In the genomic region with DNA sequence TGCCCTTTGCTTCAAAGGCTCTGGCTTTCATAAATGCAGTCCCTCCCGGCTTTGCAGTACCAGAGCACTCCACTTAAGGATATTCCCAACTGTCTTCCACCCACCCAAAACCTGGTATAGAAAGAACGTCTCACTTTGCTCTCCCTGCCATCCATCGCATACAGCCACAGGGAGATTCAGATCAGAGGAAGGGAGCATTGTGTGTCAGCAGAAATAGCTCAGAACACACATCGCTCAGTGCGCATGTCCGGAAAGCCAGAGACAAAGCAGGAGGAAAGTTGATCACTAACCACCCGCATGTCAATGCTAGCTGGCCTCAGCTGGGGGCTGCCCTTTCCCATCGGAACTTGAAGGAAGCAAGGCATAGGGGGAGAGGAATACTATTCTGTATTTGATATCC, we compare ENCODE assay signal across 16 mouse cellular contexts. TPM values are rescaled to one million over a fixed set of nuclear protein-coding genes. Genes with fewer than 3 reads are reported as not detected.
DNase-seq lines count a peak whose midpoint lies in the region; ATAC-seq and TF ChIP-seq lines count a peak whose summit lies in the region.
"Had no signal": no experiment of that assay in that cellular context is flagged by ENCODE, and none has a peak within 500 bp of the region (broad histone marks: within the 10 kb centered on the region; RNA-seq: fewer than 3 reads in every experiment).

No protein-coding gene starts in this region.

- no peak for ATAC-seq in forebrain, postnatal 0 days
- ATAC-seq in forebrain, embryonic 12.5 days (ENCODE audit: low FRiP score): no peak
- ATAC-seq in midbrain, embryonic 16.5 days: 0 out of 2 replicates have a peak, but pooled peaks have one; percentile 28
- ATAC-seq in midbrain, postnatal 0 days (ENCODE audit: low FRiP score): no peak
- ATAC-seq in erythroblast, adult 5-6 weeks (replicated peaks; ENCODE audit: low FRiP score, poor library complexity, severe bottlenecking): 0 out of 2 replicates have a peak, but pooled peaks have one; percentile 32
- ATAC-seq in megakaryocyte progenitor cell, adult 5-6 weeks (replicated peaks; ENCODE audit: poor library complexity): peak; percentile 18
- ATAC-seq: Patski had no signal

- no peak overlapping the region for H3K9ac ChIP-seq in forebrain, postnatal 0 days
- H3K9ac ChIP-seq in forebrain, embryonic 12.5 days: no peak overlapping the region
- peak overlapping the region; percentile 38; the same call in 1 of the 2 replicates for H3K9ac ChIP-seq in midbrain, embryonic 16.5 days (ENCODE audit: low read depth, low read length)
- H3K9ac ChIP-seq in midbrain, postnatal 0 days (replicated peaks; ENCODE audit: low read length, poor library complexity, severe bottlenecking): no peak overlapping the region
- H3K9ac ChIP-seq: hindbrain, embryonic 13.5 days; limb, embryonic 12.5 days; neural tube, embryonic 15.5 days had no signal

- no peaks in the 10 kb centered on the region for H3K4me1 ChIP-seq in forebrain, postnatal 0 days (ENCODE audit: insufficient read depth)
- H3K4me1 ChIP-seq in forebrain, embryonic 12.5 days: 0 out of 2 replicates have a peak, but pooled peaks cover under 1% of the 10 kb centered on the region
- H3K4me1 ChIP-seq in midbrain, embryonic 16.5 days (ENCODE audit: control insufficient read depth, insufficient read depth, low read length): no peaks in the 10 kb centered on the region
- no peaks in the 10 kb centered on the region for H3K4me1 ChIP-seq in midbrain, postnatal 0 days (ENCODE audit: insufficient read depth, low read length)
- H3K4me1 ChIP-seq: hindbrain, embryonic 13.5 days; limb, embryonic 12.5 days; neural tube, embryonic 15.5 days had no signal

- DNase-seq in forebrain, postnatal 0 days: no peak
- no peak for DNase-seq in midbrain, postnatal 0 days (ENCODE audit: low spot score)
- no peak for DNase-seq in lung, adult 18-20 months
- DNase-seq in T-cell, adult 2 months (ENCODE audit: low spot score): no peak
- DNase-seq: cerebellum, postnatal 14 days; thymus, postnatal 25 days had no signal

- 69% methylated on average over 8 of the region's 8 CpGs for WGBS in forebrain, postnatal 0 days
- WGBS in forebrain, embryonic 12.5 days: 74% methylated on average over 8 of the region's 8 CpGs
- 63% methylated on average over 8 of the region's 8 CpGs for WGBS in midbrain, embryonic 16.5 days
- 54% methylated on average over 8 of the region's 8 CpGs for WGBS in midbrain, postnatal 0 days

- H3K9me3 ChIP-seq in forebrain, postnatal 0 days (ENCODE audit: low read length): no peaks in the 10 kb centered on the region
- no peaks in the 10 kb centered on the region for H3K9me3 ChIP-seq in forebrain, embryonic 12.5 days
- no peaks in the 10 kb centered on the region for H3K9me3 ChIP-seq in midbrain, embryonic 16.5 days (replicated peaks; ENCODE audit: control insufficient read depth, low read length, poor library complexity, severe bottlenecking)
- no peaks in the 10 kb centered on the region for H3K9me3 ChIP-seq in midbrain, postnatal 0 days (ENCODE audit: low read length)
- H3K9me3 ChIP-seq: hindbrain, embryonic 13.5 days; limb, embryonic 12.5 days; midbrain, embryonic 10.5 days; neural tube, embryonic 15.5 days had no signal

- no peaks in the 10 kb centered on the region for H3K27me3 ChIP-seq in forebrain, postnatal 0 days (ENCODE audit: insufficient read depth, low read length)
- H3K27me3 ChIP-seq in forebrain, embryonic 12.5 days: no peaks in the 10 kb centered on the region
- H3K27me3 ChIP-seq in midbrain, embryonic 16.5 days (ENCODE audit: control insufficient read depth, insufficient read depth, low read depth, low read length): no peaks in the 10 kb centered on the region
- no peaks in the 10 kb centered on the region for H3K27me3 ChIP-seq in midbrain, postnatal 0 days (ENCODE audit: insufficient read depth, low read length)
- H3K27me3 ChIP-seq: hindbrain, embryonic 13.5 days; limb, embryonic 12.5 days; neural tube, embryonic 15.5 days; Patski had no signal

- H3K36me3 ChIP-seq in forebrain, postnatal 0 days (ENCODE audit: insufficient read depth): no peaks in the 10 kb centered on the region
- peaks cover 69% of the 10 kb centered on the region for H3K36me3 ChIP-seq in forebrain, embryonic 12.5 days (replicated peaks)
- H3K36me3 ChIP-seq in midbrain, embryonic 16.5 days (ENCODE audit: control insufficient read depth, insufficient read depth, low read length): no peaks in the 10 kb centered on the region
- H3K36me3 ChIP-seq in midbrain, postnatal 0 days (ENCODE audit: insufficient read depth, low read length): no peaks in the 10 kb centered on the region
- H3K36me3 ChIP-seq: neural tube, embryonic 15.5 days had no signal

- H3K27ac ChIP-seq in forebrain, postnatal 0 days (ENCODE audit: low read depth, low read length): no peak overlapping the region
- H3K27ac ChIP-seq in forebrain, embryonic 12.5 days: no peak overlapping the region
- 0 out of 2 replicates have a peak overlapping the region, but pooled peaks have one; percentile 40 for H3K27ac ChIP-seq in midbrain, embryonic 16.5 days (ENCODE audit: low read length)
- no peak overlapping the region for H3K27ac ChIP-seq in midbrain, postnatal 0 days (ENCODE audit: low read depth, low read length)
- H3K27ac ChIP-seq: hindbrain, embryonic 13.5 days; kidney, postnatal 0 days; limb, embryonic 12.5 days; neural tube, embryonic 15.5 days had no signal

- no peak for TF ChIP-seq CTCF in forebrain, postnatal 0 days (IDR thresholded peaks at IDR 0.05; ENCODE audit: low read depth)
- TF ChIP-seq CTCF in midbrain, postnatal 0 days (IDR thresholded peaks at IDR 0.05): no peak

- no peak overlapping the region for H3K4me3 ChIP-seq in forebrain, postnatal 0 days (ENCODE audit: low read depth, low read length)
- H3K4me3 ChIP-seq in forebrain, embryonic 12.5 days (replicated peaks): no peak overlapping the region
- 0 out of 2 replicates have a peak overlapping the region, but pooled peaks have one; percentile 4 for H3K4me3 ChIP-seq in midbrain, embryonic 16.5 days (ENCODE audit: low read depth, low read length)
- no peak overlapping the region for H3K4me3 ChIP-seq in midbrain, postnatal 0 days (ENCODE audit: low read depth, low read length)
- H3K4me3 ChIP-seq: hindbrain, embryonic 13.5 days; limb, embryonic 12.5 days; midbrain, embryonic 10.5 days; neural tube, embryonic 15.5 days had no signal

- H3K4me2 ChIP-seq in forebrain, postnatal 0 days (ENCODE audit: low read depth): 0 out of 2 replicates have a peak overlapping the region, but pooled peaks have one; percentile 8
- H3K4me2 ChIP-seq in forebrain, embryonic 12.5 days: no peak overlapping the region
- H3K4me2 ChIP-seq in midbrain, embryonic 16.5 days (ENCODE audit: low read length): peak overlapping the region; percentile 19; the same call in 1 of the 2 replicates
- H3K4me2 ChIP-seq in midbrain, postnatal 0 days (ENCODE audit: low read depth, low read length, poor library complexity, severe bottlenecking): no peak overlapping the region
- H3K4me2 ChIP-seq: hindbrain, embryonic 13.5 days; limb, embryonic 12.5 days; neural tube, embryonic 15.5 days had no signal

RNA-seq across cellular contexts. Expression of a gene that starts 38.5 kb away (rescaled TPM):
- total RNA-seq in forebrain, postnatal 0 days (2014; rRNA removed): not detected in 2 replicates
- polyA plus RNA-seq in forebrain, postnatal 0 days (2015; fragmentation: Nextera tagmentation; extraction: Ambion mirVana): not detected in 2 replicates
- 0.13 TPM in 1 of 2 replicates, not detected in the other for polyA plus RNA-seq in forebrain, embryonic 12.5 days (2016; fragmentation: Nextera tagmentation; extraction: Ambion mirVana)
- polyA plus RNA-seq in midbrain, embryonic 16.5 days (2015; fragmentation: Nextera tagmentation; extraction: Ambion mirVana): not detected in 2 replicates
- 0.05 TPM in 1 of 2 replicates, not detected in the other for total RNA-seq in midbrain, postnatal 0 days (2014; rRNA removed)
- polyA plus RNA-seq in midbrain, postnatal 0 days (2015; fragmentation: Nextera tagmentation; extraction: Ambion mirVana): not detected in 2 replicates
- total RNA-seq in erythroblast, adult 5-6 weeks (2015; ENCODE audit: low replicate concordance): 7.9 and 9.2 TPM in 2 replicates
- total RNA-seq in erythroblast, adult 5-6 weeks (2017; ENCODE audit: low replicate concordance): 4.4 and 6.6 TPM in 2 replicates
- total RNA-seq in megakaryocyte progenitor cell, adult 5-6 weeks (2015): 52.3 and 76.8 TPM in 2 replicates
- total RNA-seq in megakaryocyte progenitor cell, adult 5-6 weeks (2017): 41.4 and 61.6 TPM in 2 replicates
- polyA plus RNA-seq: hindbrain, embryonic 13.5 days; kidney, postnatal 0 days; neural tube, embryonic 15.5 days; Patski had no signal

Comparison
In these comparisons a context has a peak if more than half of its experiments do, and no peak if none do; other contexts are left out.
1. ATAC-seq: peak in midbrain, embryonic 16.5 days (single experiment), erythroblast, adult 5-6 weeks (single experiment) and megakaryocyte progenitor cell, adult 5-6 weeks (single experiment); none in forebrain, postnatal 0 days (single experiment), forebrain, embryonic 12.5 days (single experiment) and midbrain, postnatal 0 days (single experiment).
2. H3K4me2 ChIP-seq: peak in forebrain, postnatal 0 days (single experiment) and midbrain, embryonic 16.5 days (single experiment); none in forebrain, embryonic 12.5 days (single experiment) and midbrain, postnatal 0 days (single experiment).
3. RNA of a gene that starts 38.5 kb away (total RNA-seq): 41.4 to 76.8 TPM in megakaryocyte progenitor cell, adult 5-6 weeks; 4.4 to 9.2 TPM in erythroblast, adult 5-6 weeks, 0.05 TPM in midbrain, postnatal 0 days and not detected in forebrain, postnatal 0 days; every median in the first group is over 4 times any median in the second.